In the genomic region with DNA sequence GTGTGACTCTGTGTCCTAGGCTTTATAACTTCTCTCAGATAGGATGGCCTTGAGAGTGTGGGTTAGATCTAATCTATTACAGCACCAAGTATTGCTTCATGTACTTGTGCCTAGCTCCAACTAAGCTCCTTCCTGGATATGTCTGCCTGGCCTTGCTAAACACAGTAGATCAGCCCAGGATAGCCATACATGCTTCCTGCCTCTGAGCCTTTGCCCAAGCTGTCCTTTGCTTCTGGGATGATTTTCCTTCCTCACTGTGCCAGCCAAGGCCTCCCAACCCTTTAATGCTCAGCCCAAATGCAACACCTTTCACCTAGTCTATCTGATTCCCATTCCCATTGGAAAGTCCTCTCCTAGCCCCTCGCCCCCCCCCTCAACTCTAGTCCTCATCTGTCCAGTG, we compare ENCODE assay signal across 8 mouse cellular contexts.
DNase-seq lines count a peak whose midpoint lies in the region.
"Not testable (repeated sequence)": the region's sequence is repeated elsewhere in the genome, so short reads cannot be mapped to it uniquely, and the experiment has no call there.

No protein-coding gene starts in this region.

- DNase-seq in adrenal gland, adult 2 months = peak; percentile 4
- DNase-seq in frontal cortex, postnatal 25 days (ENCODE audit: low spot score in 2 of 2) = peak; percentile 25 to 30
- peak; percentile 6 for DNase-seq in gastrocnemius, postnatal 25 days
- peak; percentile 39 for DNase-seq in heart, postnatal 25 days (ENCODE audit: low spot score)
- peak; percentile 4 to 17 for DNase-seq in kidney, postnatal 4 days
- peak; percentile 4 for DNase-seq in ovary, postnatal 10 days (ENCODE audit: low spot score)
- peak; percentile 39 for DNase-seq in testis, postnatal 10 days (ENCODE audit: low spot score)
- peak; percentile 22 to 59 for DNase-seq in urinary bladder, postnatal 4 days (ENCODE audit: low spot score in 2 of 2)

- intact Hi-C loops in heart, postnatal 25 days (cut with DNase I) = not testable (repeated sequence)

Comparison
In these comparisons a context has a peak if more than half of its experiments do, and no peak if none do; other contexts are left out.
1. Peak in every context shown above with its lines: DNase-seq.